Mouse (Mus musculus) small intestine, adult 2 months (tissue): ENCODE measurements around the gene Cda. TPM values are rescaled to one million over a fixed set of nuclear protein-coding genes. Genes with fewer than 3 reads are reported as not detected.

Experiments used
- H3K27ac ChIP-seq: fragments of 200-500 bp; 2 replicates; pipeline ENCODE4 v1.5.1; 2012; ENCODE audit warnings: low read depth, low read length, control low read depth, inconsistent platforms; ENCODE audit not compliant: insufficient read depth
- H3K27me3 ChIP-seq: fragments of 200-500 bp; 2 replicates; pipeline ENCODE4 v1.6.1; 2012; ENCODE audit warnings: mild to moderate bottlenecking, moderate library complexity, low read length, inconsistent platforms; ENCODE audit not compliant: control insufficient read depth, insufficient read depth
- H3K36me3 ChIP-seq: fragments of 200-500 bp; 2 replicates; pipeline ENCODE4 v1.6.1; 2012; ENCODE audit warnings: mild to moderate bottlenecking, low read length, control low read depth, inconsistent platforms; ENCODE audit not compliant: control insufficient read depth, insufficient read depth
- H3K4me1 ChIP-seq: fragments of 200-500 bp; 2 replicates; pipeline ENCODE4 v1.6.1; 2012; ENCODE audit warnings: low read length, inconsistent platforms, mixed read lengths; ENCODE audit not compliant: control insufficient read depth, insufficient read depth, insufficient read length
- H3K4me3 ChIP-seq: fragments of 200-500 bp; 2 replicates; pipeline ENCODE4 v1.5.1; 2012; ENCODE audit warnings: low read depth, mild to moderate bottlenecking, control low read depth, inconsistent platforms, low read length, moderate library complexity
- CTCF ChIP-seq: fragments of 200-500 bp; IDR thresholded peaks from 2 replicates; pipeline ENCODE4 v1.5.1; 2012; ENCODE audit warnings: low read depth, mild to moderate bottlenecking, control low read depth, inconsistent platforms, low read length, moderate library complexity, mixed read lengths; ENCODE audit not compliant: insufficient replicate concordance, insufficient read length; ENCODE audit errors: extremely low read depth
- POLR2A ChIP-seq: fragments of 200-500 bp; IDR thresholded peaks from 2 replicates; pipeline ENCODE4 v1.6.1; 2012; ENCODE audit warnings: low read depth, mild to moderate bottlenecking, control low read depth, inconsistent platforms, low read length, moderate library complexity
- WGBS: fragments of 180-500 bp; shearing (Covaris S2); methylation state at CpG from one replicate; pipeline ENCODE4 v1.1.7; 2018; 5-methylcytosine and 5-hydroxymethylcytosine counted together
- polyA plus RNA-seq: library from polyadenylated mRNA; depleted of rRNA; stranded (reverse); fragments of >200 nt; gene quantifications from 2 replicates; pipeline ENCODE4 v1.2.3, GENCODE M21; 2012

Cda gene
- polyA plus RNA-seq, 1 experiment, result 419 TPM

- H3K4me3 ChIP-seq, result no peak overlapping the region
- 72% methylated on average over 8 of the region's 8 CpGs for WGBS
- peak overlapping the region; percentile 72; the same call in 1 of the 2 replicates for H3K27ac ChIP-seq
- no peaks in the 10 kb centered on the region for H3K27me3 ChIP-seq
- TF ChIP-seq POLR2A (no peak), CTCF (no peak)
- peaks cover 28% of the 10 kb centered on the region for H3K4me1 ChIP-seq
- peaks cover 15% of the 10 kb centered on the region for H3K36me3 ChIP-seq
Measured at GRCm38 (mm10) chr4:138356141-138356540, 11.7 kb downstream of the Cda start.

- peak overlapping the region; percentile 72 for H3K27ac ChIP-seq
- TF ChIP-seq POLR2A, result no peak
- no peak for TF ChIP-seq CTCF
- H3K36me3 ChIP-seq, result peaks cover 20% of the 10 kb centered on the region
- H3K4me3 ChIP-seq, result no peak overlapping the region
- WGBS, result 49% methylated on average over 2 of the region's 2 CpGs
- no peaks in the 10 kb centered on the region for H3K27me3 ChIP-seq
- H3K4me1 ChIP-seq, result peaks cover 25% of the 10 kb centered on the region
Measured at GRCm38 (mm10) chr4:138355496-138355895, 12.3 kb downstream of the Cda start.

GRCm38 (mm10) chr4:138353438-138354171 is 14.2 kb downstream of the Cda start:
- TF ChIP-seq POLR2A (no peak), CTCF (no peak)
- Histone ChIP-seq H3K4me1 (peaks cover 31% of the 10 kb centered on the region), H3K27me3 (no peaks in the 10 kb centered on the region), H3K27ac (no peak overlapping the region), H3K4me3 (no peak overlapping the region), H3K36me3 (peaks cover 20% of the 10 kb centered on the region)
- 49% methylated on average over 10 of the region's 10 CpGs for WGBS

GRCm38 (mm10) chr4:138352692-138353091 is 15.1 kb downstream of the Cda start:
- WGBS, result 92% methylated on average over 6 of the region's 6 CpGs
- Histone ChIP-seq H3K36me3 (peaks cover 23% of the 10 kb centered on the region), H3K27me3 (no peaks in the 10 kb centered on the region)

GRCm38 (mm10) chr4:138351821-138352220 is 16.0 kb downstream of the Cda start:
- 86% methylated on average over 5 of the region's 5 CpGs for WGBS
- peaks cover 30% of the 10 kb centered on the region for H3K36me3 ChIP-seq
- no peaks in the 10 kb centered on the region for H3K27me3 ChIP-seq
- H3K4me3 ChIP-seq, result no peak overlapping the region
- H3K4me1 ChIP-seq, result peaks cover 31% of the 10 kb centered on the region
- H3K27ac ChIP-seq, result no peak overlapping the region
- TF ChIP-seq CTCF, result no peak
- no peak for TF ChIP-seq POLR2A

More at GRCm38 (mm10) chr4:138352692-138353091, 15.1 kb downstream of the Cda start:
- H3K4me1 ChIP-seq, result peaks cover 31% of the 10 kb centered on the region
- no peak overlapping the region for H3K27ac ChIP-seq
- TF ChIP-seq CTCF (no peak), POLR2A (no peak)
- no peak overlapping the region for H3K4me3 ChIP-seq

- WGBS, result 29% methylated on average over 7 of the region's 7 CpGs
- Histone ChIP-seq H3K27me3 (no peaks in the 10 kb centered on the region), H3K27ac (peak overlapping the region; percentile 81), H3K4me3 (no peak overlapping the region), H3K36me3 (peaks cover 34% of the 10 kb centered on the region), H3K4me1 (peaks cover 25% of the 10 kb centered on the region)
- TF ChIP-seq CTCF, result no peak
Measured at GRCm38 (mm10) chr4:138348716-138349115, 19.1 kb downstream of the Cda start.

- no peak overlapping the region for H3K27ac ChIP-seq
- WGBS, result 86% methylated on average over 1 of the region's 1 CpGs
- H3K4me1 ChIP-seq, result peaks cover 36% of the 10 kb centered on the region
- no peak overlapping the region for H3K4me3 ChIP-seq
- H3K36me3 ChIP-seq, result peaks cover 37% of the 10 kb centered on the region
- no peaks in the 10 kb centered on the region for H3K27me3 ChIP-seq
- TF ChIP-seq POLR2A, result no peak
- no peak for TF ChIP-seq CTCF
Measured at GRCm38 (mm10) chr4:138347280-138347679, 20.5 kb downstream of the Cda start.
